Mouse (Mus musculus) embryonic facial prominence, embryonic 10.5 days (tissue): ENCODE results near the gene Olfr1308. TPM values are rescaled to one million over a fixed set of nuclear protein-coding genes. Genes with fewer than 3 reads are reported as not detected.

ENCODE experiments used
- DNase-seq: peaks from one replicate; pipeline ENCODE4 v3.0.0-alpha.2; 2017; ENCODE audit warnings: low spot score
- H3K27ac ChIP-seq: fragments of 300-500 bp; sonication (generic); replicated peaks from 2 replicates; pipeline ENCODE4 v1.5.1; 2016; ENCODE audit warnings: mild to moderate bottlenecking
- H3K27me3 ChIP-seq: fragments of 300-500 bp; sonication (generic); replicated peaks from 2 replicates; pipeline ENCODE4 v1.6.1; 2016; ENCODE audit warnings: low read depth, mild to moderate bottlenecking; ENCODE audit not compliant: poor library complexity, severe bottlenecking
- H3K36me3 ChIP-seq: fragments of 300-500 bp; sonication (generic); replicated peaks from 2 replicates; pipeline ENCODE4 v1.6.1; 2016; ENCODE audit warnings: mild to moderate bottlenecking, moderate library complexity
- H3K4me1 ChIP-seq: fragments of 300-500 bp; sonication (generic); 2 replicates; pipeline ENCODE4 v1.6.1; 2016
- H3K4me3 ChIP-seq: fragments of 300-500 bp; sonication (generic); 2 replicates; pipeline ENCODE4 v1.5.1; 2016; ENCODE audit warnings: mild to moderate bottlenecking, moderate library complexity
- H3K9me3 ChIP-seq: fragments of 300-500 bp; sonication (generic); 2 replicates; pipeline ENCODE4 v1.6.1; 2016; ENCODE audit warnings: mild to moderate bottlenecking
- WGBS: fragments of 180-500 bp; shearing (Covaris S2); methylation state at CpG from one replicate; pipeline ENCODE4 v1.1.7; 2016; 5-methylcytosine and 5-hydroxymethylcytosine counted together
- polyA plus RNA-seq: library from polyadenylated mRNA; unstranded; fragments of >200 nt; fragmentation: Nextera tagmentation; extraction: Ambion mirVana; gene quantifications from 2 replicates; pipeline ENCODE4 v1.2.1, GENCODE M21; 2016

Olfr1308 gene
- polyA plus RNA-seq, result not detected in 2 replicates

- Histone ChIP-seq H3K9me3 (no peaks in the 10 kb centered on the region), H3K27ac (no peak within 1 kb of the TSS), H3K27me3 (no peaks in the 10 kb centered on the region), H3K4me3 (no peak within 1 kb of the TSS), H3K4me1 (no peaks in the 10 kb centered on the region), H3K36me3 (no peaks in the 10 kb centered on the region)
- 52% methylated on average over 1 of the region's 1 CpGs for WGBS
- DNase-seq, result no peak
Measured at GRCm38 (mm10) chr2:111964844-111965243, at the start of gene Olfr1308. TSS of gene Olfr1308 (minus strand) at chr2:111964944.

GRCm38 (mm10) chr2:112012608-112013007 is 47.9 kb upstream of the Olfr1308 start, which contains the start of gene Olfr1310:
TSS of gene Olfr1310 (minus strand) at chr2:112012708.
- no peaks in the 10 kb centered on the region for H3K9me3 ChIP-seq
- no peak within 1 kb of the TSS for H3K27ac ChIP-seq
- DNase-seq, result no peak
- H3K4me1 ChIP-seq, result no peaks in the 10 kb centered on the region
- H3K36me3 ChIP-seq, result no peaks in the 10 kb centered on the region
- no peaks in the 10 kb centered on the region for H3K27me3 ChIP-seq
- H3K4me3 ChIP-seq, result no peak within 1 kb of the TSS

GRCm38 (mm10) chr2:111990181-111990580 is 25.4 kb upstream of the Olfr1308 start, which contains the start of gene Olfr1309:
TSS of gene Olfr1309 (minus strand) at chr2:111990281.
- Histone ChIP-seq H3K4me3 (no peak within 1 kb of the TSS), H3K27ac (no peak within 1 kb of the TSS), H3K27me3 (no peaks in the 10 kb centered on the region), H3K36me3 (no peaks in the 10 kb centered on the region), H3K4me1 (no peaks in the 10 kb centered on the region), H3K9me3 (no peaks in the 10 kb centered on the region)
- DNase-seq, result no peak
- WGBS, result 75% methylated on average over 1 of the region's 1 CpGs

- Histone ChIP-seq H3K36me3 (no peaks in the 10 kb centered on the region), H3K9me3 (no peaks in the 10 kb centered on the region), H3K4me1 (no peaks in the 10 kb centered on the region), H3K4me3 (no peak within 1 kb of the TSS), H3K27me3 (no peaks in the 10 kb centered on the region), H3K27ac (no peak within 1 kb of the TSS)
- no peak for DNase-seq
- WGBS, result 86% methylated on average over 1 of the region's 1 CpGs
Measured at GRCm38 (mm10) chr2:111949340-111949739, 15.4 kb downstream of the Olfr1308 start, which contains the start of gene Olfr1307. TSS of gene Olfr1307 (minus strand) at chr2:111949440.

- DNase-seq, result no peak
- H3K36me3 ChIP-seq, result no peaks in the 10 kb centered on the region
- H3K27me3 ChIP-seq, result no peaks in the 10 kb centered on the region
- peaks cover 6% of the 10 kb centered on the region; the same call in 1 of the 2 replicates for H3K9me3 ChIP-seq
- H3K4me1 ChIP-seq, result no peaks in the 10 kb centered on the region
- no peak within 1 kb of the TSS for H3K27ac ChIP-seq
- 89% methylated on average over 1 of the region's 1 CpGs for WGBS
- H3K4me3 ChIP-seq, result no peak within 1 kb of the TSS
Measured at GRCm38 (mm10) chr2:111916171-111916570, 48.6 kb downstream of the Olfr1308 start, which contains the start of gene Olfr1306. TSS of gene Olfr1306 (minus strand) at chr2:111916271.

Other genes starting within 250 kb of the Olfr1308 start
- not detected in 2 replicates for gene Olfr1301, start 213.9 kb downstream of the Olfr1308 start, polyA plus RNA-seq
- gene Olfr1302, start 187.5 kb downstream of the Olfr1308 start, polyA plus RNA-seq, result not detected in 2 replicates
- not detected in 2 replicates for gene Olfr1303, start 144.6 kb downstream of the Olfr1308 start, polyA plus RNA-seq
- not detected in 2 replicates for gene Olfr1305, start 87.8 kb downstream of the Olfr1308 start, polyA plus RNA-seq
- not detected in 2 replicates for gene Olfr1306, start 48.7 kb downstream of the Olfr1308 start, polyA plus RNA-seq
- 0.01 TPM in 1 of 2 replicates, not detected in the other for gene Olfr1307, start 15.5 kb downstream of the Olfr1308 start, polyA plus RNA-seq
- gene Olfr1309, start 25.3 kb upstream of the Olfr1308 start, polyA plus RNA-seq, result not detected in 2 replicates
- gene Olfr1310, start 47.8 kb upstream of the Olfr1308 start, polyA plus RNA-seq, result not detected in 2 replicates
- gene Olfr1311, start 59.5 kb upstream of the Olfr1308 start, polyA plus RNA-seq, result not detected in 2 replicates
- gene Olfr1312, start 85.3 kb upstream of the Olfr1308 start, polyA plus RNA-seq, result not detected in 2 replicates
- not detected in 2 replicates for gene Olfr1313, start 112.9 kb upstream of the Olfr1308 start, polyA plus RNA-seq
- gene Olfr1314, start 131.8 kb upstream of the Olfr1308 start, polyA plus RNA-seq, result not detected in 2 replicates
- not detected in 2 replicates for gene Olfr1315-ps1, start 150.5 kb upstream of the Olfr1308 start, polyA plus RNA-seq
- gene Olfr1316, start 170.0 kb upstream of the Olfr1308 start, polyA plus RNA-seq, result not detected in 2 replicates
- gene Olfr1317, start 175.4 kb upstream of the Olfr1308 start, polyA plus RNA-seq, result not detected in 2 replicates
- gene Olfr1318, start 189.3 kb upstream of the Olfr1308 start, polyA plus RNA-seq, result not detected in 2 replicates